Mouse (Mus musculus): Measurements from ENCODE around the gene Cpa2.
A peak's percentile ranks its signal among the peaks of the same experiment; 100 is the strongest.

Cpa2 gene

GRCm38 (mm10) chr6:30541009-30541799 lies at the start of gene Cpa2:
Gene Cpa2 (plus strand): TSS chr6:30541582.
- no peak for DNase-seq (ENCODE audit: low spot score)

- DNase-seq (ENCODE audit: low spot score) = no peak
Measured at GRCm38 (mm10) chr6:30499049-30499448, 42.3 kb upstream of the Cpa2 start.

GRCm38 (mm10) chr6:30508824-30509223 lies 32.6 kb upstream of the Cpa2 start:
- DNase-seq (ENCODE audit: low spot score) = no peak

GRCm38 (mm10) chr6:30509265-30510239 lies 31.8 kb upstream of the Cpa2 start, which contains the start of the genes Tmem209 and Ssmem1:
Gene Tmem209 (minus strand): TSS chr6:30509783.
Gene Ssmem1 (plus strand): TSS chr6:30509849.
- peak; percentile 99 for DNase-seq (ENCODE audit: low spot score)

- DNase-seq (ENCODE audit: low spot score) = no peak
Measured at GRCm38 (mm10) chr6:30510291-30510690, 31.1 kb upstream of the Cpa2 start.

GRCm38 (mm10) chr6:30514242-30514641 lies 27.1 kb upstream of the Cpa2 start:
- no peak for DNase-seq (ENCODE audit: low spot score)

GRCm38 (mm10) chr6:30520400-30520799 lies 21.0 kb upstream of the Cpa2 start:
- no peak for DNase-seq (ENCODE audit: low spot score)

- no peak for DNase-seq (ENCODE audit: low spot score)
Measured at GRCm38 (mm10) chr6:30525456-30526332, 15.7 kb upstream of the Cpa2 start.

GRCm38 (mm10) chr6:30526586-30527515 lies 14.5 kb upstream of the Cpa2 start:
- peak; percentile 17 for DNase-seq (ENCODE audit: low spot score)

GRCm38 (mm10) chr6:30528800-30529199 lies 12.6 kb upstream of the Cpa2 start:
- DNase-seq (ENCODE audit: low spot score) = no peak

GRCm38 (mm10) chr6:30535340-30535739 lies 6.0 kb upstream of the Cpa2 start:
- peak; percentile 46 for DNase-seq (ENCODE audit: low spot score)

- DNase-seq (ENCODE audit: low spot score) = no peak
Measured at GRCm38 (mm10) chr6:30538240-30538639, 3.1 kb upstream of the Cpa2 start.

- no peak for DNase-seq (ENCODE audit: low spot score)
Measured at GRCm38 (mm10) chr6:30538800-30539199, 2.6 kb upstream of the Cpa2 start.

GRCm38 (mm10) chr6:30542277-30542676 lies 895 bp downstream of the Cpa2 start:
- no peak for DNase-seq (ENCODE audit: low spot score)

- no peak for DNase-seq (ENCODE audit: low spot score)
Measured at GRCm38 (mm10) chr6:30543077-30543476, 1.7 kb downstream of the Cpa2 start.

- DNase-seq (ENCODE audit: low spot score) = no peak
Measured at GRCm38 (mm10) chr6:30543851-30544250, 2.5 kb downstream of the Cpa2 start.

- DNase-seq (ENCODE audit: low spot score) = no peak
Measured at GRCm38 (mm10) chr6:30545689-30546088, 4.3 kb downstream of the Cpa2 start.

GRCm38 (mm10) chr6:30546571-30547273 lies 5.3 kb downstream of the Cpa2 start:
- no peak for DNase-seq (ENCODE audit: low spot score)

- no peak for DNase-seq (ENCODE audit: low spot score)
Measured at GRCm38 (mm10) chr6:30547274-30547645, 5.9 kb downstream of the Cpa2 start.

Measured in ovary, postnatal 36 days (tissue).